Mouse (Mus musculus): ENCODE data around the gene Olfr1333.
"Not testable (repeated sequence)": the region's sequence is repeated elsewhere in the genome, so short reads cannot be mapped to it uniquely, and the experiment has no call there.

Olfr1333 gene

DNA sequence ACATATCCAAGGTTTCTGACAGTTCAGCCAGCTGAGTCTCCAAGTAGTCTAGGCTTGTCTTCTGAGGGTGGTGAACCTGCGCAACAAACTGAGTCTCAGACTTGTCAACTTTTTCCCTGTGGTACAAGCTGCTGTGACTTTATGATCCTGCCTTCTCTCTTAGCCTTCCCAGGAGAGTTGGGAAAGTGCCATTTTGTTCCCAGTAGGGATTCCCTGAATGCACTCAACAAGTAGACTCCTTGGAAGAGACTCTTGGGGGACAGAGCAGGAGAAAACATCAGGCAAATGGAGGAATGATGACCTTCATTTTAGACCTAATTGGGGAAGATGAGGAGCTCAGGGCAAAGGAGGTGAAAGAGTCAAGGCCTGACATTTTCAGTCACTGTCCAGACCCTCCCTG is at the start of gene Olfr1333:
TSS of gene Olfr1333 (minus strand) at position 101 of the 400 bp plus-strand sequence.
- DNase-seq (ENCODE audit: low spot score in 2 of 2), result no peak

DNA sequence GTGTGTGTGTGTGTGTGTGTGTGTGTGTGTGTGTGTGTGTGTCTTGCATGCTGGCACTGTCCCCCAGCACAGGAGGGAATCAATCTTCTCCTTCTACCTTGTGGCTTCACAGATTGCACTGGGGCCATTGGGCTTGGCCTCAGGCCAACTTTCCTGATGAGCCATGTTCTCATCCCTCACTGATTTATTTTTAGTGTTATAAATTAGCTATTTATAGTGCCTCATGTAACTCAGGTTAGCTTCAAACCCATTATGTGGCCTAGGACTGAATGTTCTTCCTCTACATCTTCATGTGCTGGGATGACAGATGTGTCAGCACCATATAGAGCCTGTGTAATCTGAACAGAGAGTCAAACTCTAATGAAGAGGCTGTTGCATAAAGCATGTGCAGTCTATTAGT is 31.5 kb upstream of the Olfr1333 start:
- DNase-seq (ENCODE audit: low spot score in 2 of 2), result no peak

DNA sequence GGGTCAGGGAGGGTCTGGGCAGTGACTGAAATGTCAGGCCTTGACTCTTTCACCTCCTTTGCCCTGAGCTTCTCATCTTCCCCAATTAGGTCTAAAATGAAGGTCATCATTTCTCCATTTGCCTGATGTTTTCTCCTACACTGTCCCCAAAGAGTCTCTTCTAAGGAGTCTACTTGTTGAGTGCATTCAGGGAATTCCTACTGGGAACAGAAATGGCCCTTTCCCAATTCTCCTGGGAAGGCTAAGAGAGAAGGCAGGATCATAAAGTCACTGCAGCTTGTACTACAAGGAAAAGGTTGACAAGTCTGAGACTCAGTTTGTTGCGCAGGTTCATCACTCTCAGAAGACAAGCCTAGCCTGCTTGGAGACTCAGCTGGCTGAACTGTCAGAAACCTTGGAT is 28.3 kb upstream of the Olfr1333 start, which contains the start of gene Olfr1331:
TSS of gene Olfr1331 (plus strand) at position 301 of the 400 bp plus-strand sequence.
- DNase-seq (ENCODE audit: low spot score in 2 of 2), result no peak

DNA sequence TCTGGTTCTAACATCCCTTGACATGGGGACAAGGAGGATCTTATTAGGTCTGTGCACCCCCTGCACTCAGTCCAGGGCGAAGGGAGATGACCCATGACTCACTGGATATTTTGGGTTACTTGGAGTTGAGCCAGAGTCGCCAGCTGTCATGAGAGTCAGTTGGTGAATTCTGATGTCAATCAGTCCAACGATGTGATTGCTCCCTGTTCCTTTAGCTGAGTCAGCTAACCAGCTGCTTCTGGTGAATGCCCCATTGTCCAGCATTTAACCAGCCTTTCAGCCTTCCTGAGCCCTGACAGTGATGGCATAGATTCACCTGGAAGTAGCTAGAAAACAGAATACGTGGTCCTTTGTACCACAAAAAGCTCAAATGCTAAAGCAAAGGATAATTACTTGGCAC is 26.6 kb upstream of the Olfr1333 start:
- DNase-seq (ENCODE audit: low spot score in 2 of 2), result no peak

DNA sequence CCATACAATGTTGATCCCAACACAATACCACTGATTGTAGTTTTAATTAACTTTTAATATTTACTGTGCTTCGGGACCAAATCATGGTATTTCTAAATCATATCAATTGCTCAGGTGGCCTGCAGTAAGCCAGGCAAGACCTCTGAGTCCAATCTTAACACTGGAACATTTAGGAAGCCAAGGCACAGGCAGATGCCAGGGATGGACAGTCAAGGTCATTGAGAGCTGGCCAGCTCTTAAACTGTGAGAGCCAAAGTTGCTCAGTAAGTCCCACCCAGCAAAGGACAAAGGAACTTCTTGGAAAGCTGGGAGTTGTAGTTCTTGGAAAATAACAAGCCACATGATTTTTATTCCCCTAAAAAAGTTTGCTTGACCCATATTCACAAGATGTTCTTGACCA is 25.7 kb upstream of the Olfr1333 start:
- no peak for DNase-seq (ENCODE audit: low spot score in 2 of 2)

DNA sequence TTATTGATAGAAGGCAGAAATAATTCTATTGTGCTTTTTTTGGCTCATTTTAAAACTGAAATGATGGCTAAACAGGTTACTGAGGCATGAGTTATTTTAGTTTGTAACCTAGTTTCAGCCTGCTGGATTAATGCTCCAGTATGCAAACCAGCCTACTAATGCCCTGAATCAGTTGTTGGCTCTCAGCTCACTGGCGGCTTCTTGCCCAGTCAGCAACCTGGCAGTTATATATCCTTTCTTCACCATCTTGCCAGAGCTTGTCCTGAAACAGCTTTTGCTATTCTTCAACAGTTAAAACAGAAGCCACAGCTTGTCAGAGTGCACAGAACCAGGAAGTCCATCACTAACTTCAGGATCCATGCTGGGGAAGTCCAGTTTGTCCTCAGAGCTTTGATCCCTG is 17.2 kb downstream of the Olfr1333 start:
- DNase-seq (ENCODE audit: low spot score in 2 of 2), result no peak

DNA sequence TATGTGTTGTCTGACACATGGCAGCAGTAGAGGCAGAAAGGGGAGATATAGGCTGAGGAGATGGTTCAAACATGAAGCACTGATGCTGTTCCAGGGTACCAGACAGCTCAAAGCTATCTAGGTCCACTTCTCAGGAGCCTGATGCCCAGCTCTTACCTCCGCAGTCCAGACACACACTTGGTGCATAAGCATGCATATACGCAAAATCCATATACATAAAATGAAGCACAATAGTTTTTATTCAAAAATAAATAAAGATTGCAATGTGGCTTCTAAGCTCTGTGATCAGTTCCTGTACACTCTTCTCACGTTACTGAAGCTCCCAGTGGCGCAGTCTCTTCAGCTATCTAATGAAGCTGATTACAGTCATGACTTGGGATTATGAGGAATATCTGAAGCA is 26.2 kb downstream of the Olfr1333 start, which contains the start of gene Olfr1335:
TSS of gene Olfr1335 (minus strand) at position 101 of the 400 bp plus-strand sequence.
- no peak for DNase-seq (ENCODE audit: low spot score in 2 of 2)

DNA sequence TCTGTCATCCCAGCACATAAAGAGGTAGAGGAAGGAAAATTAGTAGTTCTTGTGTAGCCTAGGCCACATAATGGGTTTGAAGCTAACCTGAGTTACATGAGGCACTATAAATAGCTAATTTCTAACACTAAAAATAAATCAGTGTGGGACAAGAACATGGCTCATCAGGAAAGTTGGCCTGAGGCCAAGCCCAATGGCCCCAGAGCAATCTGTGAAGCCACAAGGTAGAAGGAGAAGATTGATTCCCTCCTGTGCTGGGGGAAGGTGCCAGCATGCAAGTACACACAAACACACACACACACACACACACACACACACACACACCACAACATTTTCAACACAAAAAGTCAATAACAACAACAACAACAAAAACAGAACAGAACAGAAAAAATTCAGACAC is 43.3 kb downstream of the Olfr1333 start:
- DNase-seq (ENCODE audit: low spot score in 2 of 2), result not testable (repeated sequence)

DNA sequence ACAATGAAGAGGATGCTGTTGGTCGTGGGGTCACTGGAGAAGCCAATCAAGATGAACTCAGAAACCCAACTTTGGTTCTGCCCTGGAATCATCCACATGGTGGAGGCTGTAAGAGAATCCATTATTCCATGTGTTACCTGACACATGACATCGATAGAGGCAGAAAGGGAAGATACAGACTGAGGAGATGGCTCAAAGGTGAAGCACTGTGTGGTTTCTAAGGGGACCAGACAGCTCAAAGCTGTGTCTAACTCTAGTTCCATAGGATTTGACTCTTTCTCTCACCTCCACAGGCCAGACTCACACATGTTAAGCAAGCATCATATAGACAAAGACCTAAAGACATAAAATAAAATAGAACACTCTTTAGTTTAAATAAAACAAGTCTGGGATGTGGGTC is 53.6 kb downstream of the Olfr1333 start, which contains the start of gene Olfr1337:
TSS of gene Olfr1337 (minus strand) at position 101 of the 400 bp plus-strand sequence.
- no peak for DNase-seq (ENCODE audit: low spot score in 2 of 2)
